Mouse (Mus musculus) E14TG2a.4 (cell line): Measurements from ENCODE around the gene Adam1a.

Experiments
- CTCF ChIP-seq: conservative IDR thresholded peaks from 2 replicates; pipeline ENCODE4 v1.5.1; 2014; ENCODE audit warnings: low read length
- POU5F1 ChIP-seq: IDR thresholded peaks from 2 replicates; pipeline ENCODE4 v1.6.1; 2014; ENCODE audit warnings: low read length, borderline replicate concordance

DNA sequence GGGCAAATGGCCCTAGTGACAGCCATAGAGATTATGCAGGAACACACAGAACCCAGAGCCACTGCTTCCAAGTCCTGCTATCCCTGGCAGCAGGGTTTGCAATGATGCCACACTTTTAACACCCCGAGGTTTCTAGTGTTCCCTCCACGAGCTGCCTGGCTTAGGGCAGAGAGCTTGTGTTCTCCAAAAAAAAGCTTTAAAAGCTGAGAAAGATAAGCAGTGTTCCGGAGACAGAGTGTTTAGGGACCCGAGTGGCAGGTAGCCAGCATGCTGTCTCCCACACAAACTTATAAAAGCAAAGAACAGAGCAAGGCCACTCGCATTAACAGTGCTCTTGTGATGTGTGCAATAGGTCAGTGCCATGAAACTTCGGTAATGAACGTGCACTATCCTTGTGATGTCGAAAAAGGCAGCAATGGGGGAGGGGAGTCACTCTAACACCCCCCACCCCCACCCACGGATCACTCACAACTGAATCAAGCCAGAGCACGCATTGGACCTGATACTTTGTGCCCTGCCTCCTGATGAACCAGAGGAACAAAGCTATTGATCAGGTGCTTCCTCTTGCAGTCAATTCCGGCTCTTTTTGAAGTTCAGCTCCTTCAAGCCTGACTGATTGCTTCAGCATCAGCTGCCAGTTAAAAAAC, 46.3 kb upstream of the Adam1a start:
- TF ChIP-seq POU5F1 (no peak), CTCF (no peak)
